Mouse (Mus musculus) erythroblast, embryonic 14.5 days (primary cell): ENCODE data around the gene Sgms1. TPM values are rescaled to one million over a fixed set of nuclear protein-coding genes. Genes with fewer than 3 reads are reported as not detected.

Source experiments
- H3K27me3 ChIP-seq: 2 replicates; pipeline ENCODE4 v1.6.1; 2012; ENCODE audit warnings: inconsistent platforms; ENCODE audit not compliant: control insufficient read depth
- H3K36me3 ChIP-seq: 2 replicates; pipeline ENCODE4 v1.6.1; 2012; ENCODE audit warnings: mild to moderate bottlenecking, inconsistent platforms; ENCODE audit not compliant: control insufficient read depth
- H3K4me1 ChIP-seq: 2 replicates; pipeline ENCODE4 v1.6.1; 2012; ENCODE audit warnings: inconsistent platforms; ENCODE audit not compliant: control insufficient read depth
- H3K4me3 ChIP-seq: replicated peaks from 2 replicates; pipeline ENCODE3; 2012; ENCODE audit warnings: moderate library complexity, mild to moderate bottlenecking, inconsistent platforms
- H3K9me3 ChIP-seq: 2 replicates; pipeline ENCODE4 v1.6.1; 2012; ENCODE audit warnings: low read length, inconsistent platforms, mixed read lengths; ENCODE audit not compliant: control insufficient read depth
- GATA1 ChIP-seq: IDR thresholded peaks from 2 replicates; pipeline ENCODE4 v1.6.1; 2012; ENCODE audit warnings: low read length, inconsistent platforms, mixed read lengths
- TAL1 ChIP-seq: IDR thresholded peaks from 3 replicates; pipeline ENCODE4 v1.6.1; 2012; ENCODE audit warnings: low read length, inconsistent platforms, mixed read lengths
- polyA plus RNA-seq: library from polyadenylated mRNA; stranded (reverse); fragments of >175 nt; gene quantifications from 2 replicates; pipeline ENCODE4 v1.2.3, GENCODE M21; 2012

Sgms1 gene
- polyA plus RNA-seq, 1 experiment: 0.28 TPM

DNA sequence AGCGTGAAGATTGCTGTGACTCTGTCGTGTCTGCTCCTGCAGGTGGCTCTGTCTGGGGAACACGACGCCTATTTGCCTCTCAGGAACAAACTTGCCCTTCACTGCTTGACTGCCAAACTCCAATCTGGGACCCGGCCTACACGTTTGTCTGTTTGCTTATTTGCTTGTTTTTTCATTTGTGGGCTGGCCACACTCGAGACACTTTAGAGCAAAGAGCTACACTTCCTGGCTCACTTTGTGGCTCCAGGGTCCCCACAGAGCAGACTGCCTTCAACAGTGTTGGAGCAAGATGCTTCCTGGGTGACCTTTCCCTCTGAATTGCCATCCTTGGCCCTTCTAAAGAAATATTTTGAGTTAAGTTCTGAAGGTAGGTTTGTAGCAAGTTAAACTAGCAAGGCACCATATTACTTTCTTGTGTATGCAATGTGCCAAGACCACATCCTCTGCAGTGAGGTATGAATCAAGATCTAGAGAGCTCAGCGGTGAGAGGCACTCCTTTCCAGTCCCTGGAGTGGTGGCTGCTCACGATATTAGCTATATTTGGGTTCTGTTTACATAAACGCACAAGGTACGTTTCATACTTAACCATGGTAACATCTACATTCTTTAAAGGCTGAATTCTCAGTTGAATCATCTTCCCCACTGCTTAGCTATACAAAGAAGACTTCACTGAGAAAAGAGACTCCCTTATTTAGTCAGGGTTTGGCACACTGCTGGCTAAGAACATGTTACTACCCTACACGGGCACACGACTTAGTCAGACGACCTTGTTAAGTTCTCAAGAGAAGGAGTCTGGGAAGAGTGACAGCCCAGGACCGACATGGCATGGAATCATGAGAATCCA, 192.3 kb downstream of the Sgms1 start:
- peaks cover 78% of the 10 kb centered on the region for H3K4me1 ChIP-seq
- TF ChIP-seq GATA1 (no peak), TAL1 (no peak)
- H3K4me3 ChIP-seq: no peak overlapping the region
- H3K36me3 ChIP-seq: peaks cover 89% of the 10 kb centered on the region
- H3K9me3 ChIP-seq: no peaks in the 10 kb centered on the region
- H3K27me3 ChIP-seq: no peaks in the 10 kb centered on the region

DNA sequence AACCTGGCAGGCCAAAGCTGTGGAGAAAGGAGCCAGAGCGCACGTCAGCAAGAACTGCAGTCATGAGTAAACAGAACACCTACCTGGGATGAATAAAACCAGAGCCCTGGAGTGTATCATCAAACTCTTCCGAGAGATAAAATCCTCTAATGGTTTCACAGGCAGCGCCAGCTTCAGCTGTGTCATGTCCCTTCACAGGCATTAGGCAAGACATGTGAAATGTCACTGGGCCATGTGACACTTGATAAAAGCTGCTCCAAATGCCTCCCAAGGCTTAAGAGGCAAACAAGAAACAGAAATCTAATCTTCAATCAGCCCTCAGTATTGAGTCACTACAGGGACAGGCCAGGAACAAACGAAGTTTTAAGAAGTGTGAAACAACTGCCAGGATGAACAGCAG, 193.3 kb downstream of the Sgms1 start:
- no peaks in the 10 kb centered on the region for H3K9me3 ChIP-seq
- H3K27me3 ChIP-seq: no peaks in the 10 kb centered on the region
- H3K36me3 ChIP-seq: peaks cover 90% of the 10 kb centered on the region
- peaks cover 77% of the 10 kb centered on the region for H3K4me1 ChIP-seq
- TF ChIP-seq TAL1 (no peak), GATA1 (peak; percentile 13; the same call in 1 of the 2 replicates)
- no peak overlapping the region for H3K4me3 ChIP-seq

GRCm38 (mm10) chr19:32194863-32195262, 194.7 kb downstream of the Sgms1 start:
- Histone ChIP-seq H3K9me3 (no peaks in the 10 kb centered on the region), H3K27me3 (no peaks in the 10 kb centered on the region), H3K36me3 (peaks cover 89% of the 10 kb centered on the region), H3K4me3 (no peak overlapping the region), H3K4me1 (peaks cover 64% of the 10 kb centered on the region)
- no peak for TF ChIP-seq TAL1
- TF ChIP-seq GATA1: no peak

DNA sequence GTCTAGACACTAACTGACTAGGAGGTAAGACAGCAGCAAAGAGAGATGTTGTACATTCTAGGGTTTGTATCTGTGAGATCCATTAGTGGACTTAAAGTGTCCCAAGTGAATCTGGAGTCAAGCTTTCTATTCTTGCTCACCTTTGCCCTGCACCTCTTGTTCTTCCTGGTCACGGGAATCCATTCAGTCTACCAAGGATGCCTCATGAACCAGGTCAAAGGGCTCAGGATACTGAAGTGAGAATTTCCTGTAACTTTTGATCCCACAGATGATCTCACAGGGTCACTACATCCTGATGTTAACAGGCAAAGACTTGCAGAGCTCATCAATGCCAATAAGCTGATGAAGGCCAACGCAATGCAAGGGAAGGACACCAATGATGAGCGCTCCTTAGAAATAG, 195.4 kb downstream of the Sgms1 start:
- peaks cover 89% of the 10 kb centered on the region for H3K36me3 ChIP-seq
- H3K4me3 ChIP-seq: no peak overlapping the region
- TF ChIP-seq GATA1 (no peak), TAL1 (no peak)
- no peaks in the 10 kb centered on the region for H3K9me3 ChIP-seq
- peaks cover 61% of the 10 kb centered on the region for H3K4me1 ChIP-seq
- H3K27me3 ChIP-seq: no peaks in the 10 kb centered on the region

- Histone ChIP-seq H3K9me3 (no peaks in the 10 kb centered on the region), H3K4me1 (peaks cover 64% of the 10 kb centered on the region), H3K4me3 (no peak overlapping the region), H3K27me3 (no peaks in the 10 kb centered on the region), H3K36me3 (peaks cover 87% of the 10 kb centered on the region)
- no peak for TF ChIP-seq TAL1
- TF ChIP-seq GATA1: no peak
Measured at GRCm38 (mm10) chr19:32191596-32191995, 197.9 kb downstream of the Sgms1 start.

- Histone ChIP-seq H3K4me3 (no peak overlapping the region), H3K9me3 (no peaks in the 10 kb centered on the region), H3K4me1 (peaks cover 66% of the 10 kb centered on the region), H3K36me3 (peaks cover 84% of the 10 kb centered on the region), H3K27me3 (no peaks in the 10 kb centered on the region)
- TF ChIP-seq TAL1: no peak
- no peak for TF ChIP-seq GATA1
Measured at GRCm38 (mm10) chr19:32189961-32190360, 199.6 kb downstream of the Sgms1 start.

- peaks cover 83% of the 10 kb centered on the region for H3K36me3 ChIP-seq
- H3K4me1 ChIP-seq: peaks cover 69% of the 10 kb centered on the region
- H3K4me3 ChIP-seq: no peak overlapping the region
- H3K27me3 ChIP-seq: no peaks in the 10 kb centered on the region
- no peaks in the 10 kb centered on the region for H3K9me3 ChIP-seq
- TF ChIP-seq TAL1: no peak
- TF ChIP-seq GATA1: no peak
Measured at GRCm38 (mm10) chr19:32189036-32189436, 200.5 kb downstream of the Sgms1 start.

- H3K4me1 ChIP-seq: peaks cover 75% of the 10 kb centered on the region
- no peaks in the 10 kb centered on the region for H3K9me3 ChIP-seq
- peaks cover 81% of the 10 kb centered on the region for H3K36me3 ChIP-seq
- no peak overlapping the region for H3K4me3 ChIP-seq
- TF ChIP-seq GATA1 (no peak; the same call in 1 of the 2 replicates), TAL1 (no peak)
- H3K27me3 ChIP-seq: no peaks in the 10 kb centered on the region
Measured at GRCm38 (mm10) chr19:32186594-32187092, 202.9 kb downstream of the Sgms1 start.

- no peak overlapping the region for H3K4me3 ChIP-seq
- H3K36me3 ChIP-seq: peaks cover 68% of the 10 kb centered on the region
- TF ChIP-seq TAL1 (no peak), GATA1 (no peak)
- no peaks in the 10 kb centered on the region for H3K27me3 ChIP-seq
- H3K9me3 ChIP-seq: no peaks in the 10 kb centered on the region
- peaks cover 92% of the 10 kb centered on the region for H3K4me1 ChIP-seq
Measured at GRCm38 (mm10) chr19:32183005-32183404, 206.5 kb downstream of the Sgms1 start.

- Histone ChIP-seq H3K27me3 (no peaks in the 10 kb centered on the region), H3K36me3 (peaks cover 70% of the 10 kb centered on the region), H3K4me3 (no peak overlapping the region), H3K4me1 (peaks cover 92% of the 10 kb centered on the region), H3K9me3 (no peaks in the 10 kb centered on the region)
- no peak for TF ChIP-seq TAL1
Measured at GRCm38 (mm10) chr19:32182471-32182870, 207.0 kb downstream of the Sgms1 start.
